Mouse (Mus musculus) embryonic facial prominence, embryonic 12.5 days (tissue): ENCODE results near the gene Ebf1. TPM values are rescaled to one million over a fixed set of nuclear protein-coding genes. Genes with fewer than 3 reads are reported as not detected.

Experiments
- ATAC-seq: fragments of 200-750 bp; cut with Nextera tagmentation; 2 replicates; pipeline ENCODE4 v1.8.0; 2017; ENCODE audit not compliant: insufficient number of reproducible peaks, insufficient read depth, low FRiP score, low TSS enrichment
- H3K27ac ChIP-seq: fragments of 300-500 bp; sonication (generic); 2 replicates; pipeline ENCODE4 v1.5.1; 2016; ENCODE audit warnings: mild to moderate bottlenecking
- H3K27me3 ChIP-seq: fragments of 300-500 bp; sonication (generic); 2 replicates; pipeline ENCODE4 v1.6.1; 2016; ENCODE audit warnings: mild to moderate bottlenecking, moderate library complexity
- H3K36me3 ChIP-seq: fragments of 300-500 bp; sonication (generic); 2 replicates; pipeline ENCODE4 v1.6.1; 2016; ENCODE audit warnings: mild to moderate bottlenecking
- H3K4me1 ChIP-seq: fragments of 300-500 bp; sonication (generic); 2 replicates; pipeline ENCODE4 v1.6.1; 2016
- H3K4me2 ChIP-seq: fragments of 300-500 bp; sonication (generic); replicated peaks from 2 replicates; pipeline ENCODE4 v1.6.1; 2016; ENCODE audit warnings: mild to moderate bottlenecking, moderate library complexity
- H3K4me3 ChIP-seq: fragments of 300-500 bp; sonication (generic); 2 replicates; pipeline ENCODE4 v1.5.1; 2016; ENCODE audit warnings: mild to moderate bottlenecking
- H3K9ac ChIP-seq: fragments of 300-500 bp; sonication (generic); 2 replicates; pipeline ENCODE4 v1.6.1; 2016; ENCODE audit warnings: mild to moderate bottlenecking, moderate library complexity
- H3K9me3 ChIP-seq: fragments of 300-500 bp; sonication (generic); 2 replicates; pipeline ENCODE4 v1.6.1; 2016; ENCODE audit warnings: mild to moderate bottlenecking, moderate library complexity
- WGBS: fragments of 180-500 bp; shearing (Covaris S2); methylation state at CpG from one replicate; pipeline ENCODE4 v1.1.7; 2016; 5-methylcytosine and 5-hydroxymethylcytosine counted together
- polyA plus RNA-seq: library from polyadenylated mRNA; unstranded; fragments of >200 nt; fragmentation: Nextera tagmentation; extraction: Ambion mirVana; gene quantifications from 2 replicates; pipeline ENCODE4 v1.2.1, GENCODE M21; 2016

Ebf1 gene
- polyA plus RNA-seq, 1 experiment from 2014 or later: 66.2 TPM

- Histone ChIP-seq H3K4me1 (peaks cover 29% of the 10 kb centered on the region), H3K36me3 (no peaks in the 10 kb centered on the region), H3K9ac (no peak overlapping the region), H3K27ac (peak overlapping the region; percentile 38; the same call in 1 of the 2 replicates), H3K9me3 (no peaks in the 10 kb centered on the region), H3K27me3 (peaks cover 6% of the 10 kb centered on the region; the same call in 1 of the 2 replicates), H3K4me2 (peak overlapping the region; percentile 40), H3K4me3 (peak overlapping the region; percentile 17; the same call in 1 of the 2 replicates)
- 23% methylated on average over 18 of the region's 18 CpGs for WGBS
- ATAC-seq: no peak
Measured at GRCm38 (mm10) chr11:44833351-44833996, 216.4 kb downstream of the Ebf1 start.

- Histone ChIP-seq H3K4me1 (peaks cover 29% of the 10 kb centered on the region), H3K27me3 (peaks cover 6% of the 10 kb centered on the region; the same call in 1 of the 2 replicates), H3K9me3 (no peaks in the 10 kb centered on the region), H3K9ac (no peak overlapping the region), H3K4me3 (no peak overlapping the region), H3K27ac (no peak overlapping the region), H3K4me2 (no peak overlapping the region), H3K36me3 (no peaks in the 10 kb centered on the region)
- no peak for ATAC-seq
- 20% methylated on average over 5 of the region's 5 CpGs for WGBS
Measured at GRCm38 (mm10) chr11:44835166-44835565, 218.0 kb downstream of the Ebf1 start.

- ATAC-seq: no peak
- peaks cover 25% of the 10 kb centered on the region for H3K4me1 ChIP-seq
- no peak overlapping the region for H3K27ac ChIP-seq
- H3K9me3 ChIP-seq: no peaks in the 10 kb centered on the region
- H3K9ac ChIP-seq: no peak overlapping the region
- H3K4me2 ChIP-seq: no peak overlapping the region
- H3K36me3 ChIP-seq: no peaks in the 10 kb centered on the region
- H3K4me3 ChIP-seq: no peak overlapping the region
- 86% methylated on average over 2 of the region's 2 CpGs for WGBS
- 0 out of 2 replicates have a peak, but pooled peaks cover under 1% of the 10 kb centered on the region for H3K27me3 ChIP-seq
Measured at GRCm38 (mm10) chr11:44837592-44837991, 220.5 kb downstream of the Ebf1 start.

DNA sequence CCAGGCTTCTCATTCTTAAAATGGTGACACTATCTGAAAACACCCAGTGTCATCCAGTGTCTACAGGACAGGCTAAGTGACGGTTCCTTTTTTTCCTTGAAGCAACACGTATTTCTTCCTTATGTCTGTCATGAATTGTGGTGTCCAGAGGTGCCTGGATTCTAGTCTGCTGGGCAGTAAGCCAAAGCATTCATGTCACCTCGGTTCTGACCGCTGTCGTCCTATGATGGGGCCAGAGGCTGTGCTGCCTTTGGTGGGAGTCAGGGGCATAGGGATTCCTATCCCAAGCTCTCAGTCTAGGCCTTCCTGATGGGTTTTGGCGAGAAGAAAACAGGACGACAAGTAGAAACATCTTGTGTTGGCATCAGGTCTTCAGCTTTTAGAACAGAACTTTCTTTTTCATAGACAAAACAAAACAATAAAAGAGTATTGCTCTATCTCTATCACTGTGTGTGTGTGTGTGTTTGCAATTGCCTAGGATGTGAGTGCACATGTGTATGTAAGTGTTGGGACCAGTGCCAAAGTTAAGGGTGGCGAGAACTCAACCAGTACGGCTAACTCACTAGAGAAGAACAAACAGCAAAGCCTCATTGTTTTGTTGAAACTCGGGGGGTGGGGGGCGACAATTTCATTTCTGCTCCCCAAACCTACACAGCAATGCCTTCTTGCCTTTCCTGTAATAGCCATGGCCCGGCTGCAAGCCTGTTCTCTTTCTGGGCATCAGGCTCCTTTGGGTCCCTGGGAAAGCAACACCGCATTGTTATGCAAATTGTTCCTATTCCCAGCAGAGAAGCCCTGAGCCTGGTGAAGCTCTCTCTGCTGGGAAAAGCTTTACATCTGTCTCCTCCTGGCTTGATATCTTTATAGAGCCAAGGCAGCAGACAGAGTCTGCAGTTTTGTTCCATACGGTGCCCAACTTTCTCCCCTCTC is 224.3 kb downstream of the Ebf1 start:
- no peak overlapping the region for H3K9ac ChIP-seq

GRCm38 (mm10) chr11:44851874-44852273 is 234.8 kb downstream of the Ebf1 start:
- 87% methylated on average over 3 of the region's 3 CpGs for WGBS
- H3K27ac ChIP-seq: no peak overlapping the region
- no peaks in the 10 kb centered on the region for H3K36me3 ChIP-seq
- no peak overlapping the region for H3K4me3 ChIP-seq
- H3K4me2 ChIP-seq: no peak overlapping the region
- H3K9ac ChIP-seq: no peak overlapping the region
- H3K27me3 ChIP-seq: no peaks in the 10 kb centered on the region
- no peak for ATAC-seq
- H3K9me3 ChIP-seq: no peaks in the 10 kb centered on the region
- H3K4me1 ChIP-seq: no peaks in the 10 kb centered on the region

More for the DNA sequence above, 224.3 kb downstream of the Ebf1 start:
- Histone ChIP-seq H3K4me1 (0 out of 2 replicates have a peak, but pooled peaks cover 11% of the 10 kb centered on the region), H3K9me3 (no peaks in the 10 kb centered on the region), H3K27me3 (no peaks in the 10 kb centered on the region), H3K4me3 (no peak overlapping the region), H3K36me3 (no peaks in the 10 kb centered on the region), H3K4me2 (no peak overlapping the region), H3K27ac (no peak overlapping the region)
- no peak for ATAC-seq
- 50% methylated on average over 14 of the region's 14 CpGs for WGBS

- no peak overlapping the region for H3K9ac ChIP-seq
- 81% methylated on average over 10 of the region's 10 CpGs for WGBS
- ATAC-seq: no peak
- H3K4me1 ChIP-seq: no peaks in the 10 kb centered on the region
- H3K9me3 ChIP-seq: no peaks in the 10 kb centered on the region
- no peak overlapping the region for H3K4me3 ChIP-seq
- H3K4me2 ChIP-seq: no peak overlapping the region
- H3K27me3 ChIP-seq: no peaks in the 10 kb centered on the region
- no peak overlapping the region for H3K27ac ChIP-seq
- H3K36me3 ChIP-seq: no peaks in the 10 kb centered on the region
Measured at GRCm38 (mm10) chr11:44852921-44853320, 235.8 kb downstream of the Ebf1 start.

DNA sequence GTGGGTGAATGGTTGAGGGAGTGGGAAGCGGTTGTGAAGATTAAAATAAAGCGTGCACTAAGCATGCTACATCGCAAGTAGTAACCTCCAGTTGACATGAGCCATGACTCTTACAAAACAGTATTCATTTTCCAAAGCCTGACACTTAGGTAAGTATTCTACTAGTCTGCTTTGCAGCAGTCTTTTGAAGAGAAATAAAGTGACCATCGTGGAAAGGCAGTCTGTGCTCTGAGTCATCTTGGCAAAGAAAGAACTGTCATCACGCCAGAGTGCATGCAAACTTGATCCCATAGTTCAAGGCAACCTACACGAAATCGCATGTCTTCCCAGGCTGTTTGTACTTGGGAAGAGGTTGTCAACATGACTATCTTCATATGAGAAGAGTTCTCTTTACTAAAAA is 237.4 kb downstream of the Ebf1 start:
- Histone ChIP-seq H3K36me3 (no peaks in the 10 kb centered on the region), H3K27me3 (no peaks in the 10 kb centered on the region), H3K27ac (no peak overlapping the region), H3K4me1 (no peaks in the 10 kb centered on the region), H3K9ac (no peak overlapping the region), H3K9me3 (no peaks in the 10 kb centered on the region), H3K4me2 (no peak overlapping the region), H3K4me3 (no peak overlapping the region)
- 87% methylated on average over 7 of the region's 7 CpGs for WGBS
- no peak for ATAC-seq

- H3K9me3 ChIP-seq: no peaks in the 10 kb centered on the region
- no peak overlapping the region for H3K4me3 ChIP-seq
- H3K4me1 ChIP-seq: peaks cover 3% of the 10 kb centered on the region; the same call in 1 of the 2 replicates
- 79% methylated on average over 5 of the region's 5 CpGs for WGBS
- H3K27me3 ChIP-seq: no peaks in the 10 kb centered on the region
- no peak overlapping the region for H3K4me2 ChIP-seq
- no peaks in the 10 kb centered on the region for H3K36me3 ChIP-seq
- no peak overlapping the region for H3K9ac ChIP-seq
- ATAC-seq: no peak
- H3K27ac ChIP-seq: no peak overlapping the region
Measured at GRCm38 (mm10) chr11:44861108-44861507, 244.0 kb downstream of the Ebf1 start.

GRCm38 (mm10) chr11:44863910-44864309 is 246.8 kb downstream of the Ebf1 start:
- H3K9me3 ChIP-seq: no peaks in the 10 kb centered on the region
- no peaks in the 10 kb centered on the region for H3K27me3 ChIP-seq
- H3K27ac ChIP-seq: no peak overlapping the region
- peaks cover 11% of the 10 kb centered on the region for H3K4me1 ChIP-seq
- no peak overlapping the region for H3K4me3 ChIP-seq
- H3K9ac ChIP-seq: no peak overlapping the region
- WGBS: 63% methylated on average over 8 of the region's 8 CpGs
- no peaks in the 10 kb centered on the region for H3K36me3 ChIP-seq
- H3K4me2 ChIP-seq: no peak overlapping the region
- no peak for ATAC-seq

- 64% methylated on average over 14 of the region's 14 CpGs for WGBS
- Histone ChIP-seq H3K36me3 (no peaks in the 10 kb centered on the region), H3K27me3 (no peaks in the 10 kb centered on the region), H3K9ac (no peak overlapping the region), H3K9me3 (no peaks in the 10 kb centered on the region), H3K4me1 (peaks cover 11% of the 10 kb centered on the region), H3K27ac (0 out of 2 replicates have a peak overlapping the region, but pooled peaks have one; percentile 26), H3K4me2 (no peak overlapping the region), H3K4me3 (no peak overlapping the region)
- no peak for ATAC-seq
Measured at GRCm38 (mm10) chr11:44866476-44867149, 249.5 kb downstream of the Ebf1 start.

DNA sequence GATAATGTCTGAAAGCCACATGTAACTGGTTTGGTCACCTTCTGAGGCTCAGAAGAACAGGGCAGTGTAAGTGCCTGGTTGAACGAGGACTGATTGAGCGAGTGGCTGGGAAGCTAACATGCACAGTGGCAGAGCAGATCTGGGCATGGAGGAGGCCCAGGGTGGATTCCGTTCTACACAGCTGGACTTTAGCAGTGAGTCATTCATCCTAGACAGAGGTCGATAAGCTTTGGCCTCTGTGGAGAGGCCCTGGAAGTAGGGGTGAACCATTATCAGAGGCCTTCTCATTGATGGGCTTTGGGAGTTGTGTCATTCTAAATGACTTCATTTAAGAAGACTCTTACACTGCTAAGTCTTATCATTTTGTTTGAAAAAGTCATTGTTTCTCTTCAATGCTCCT is 250.3 kb downstream of the Ebf1 start:
- H3K9ac ChIP-seq: no peak overlapping the region
- H3K27ac ChIP-seq: no peak overlapping the region
- ATAC-seq: no peak
- no peaks in the 10 kb centered on the region for H3K9me3 ChIP-seq
- 69% methylated on average over 4 of the region's 4 CpGs for WGBS
- no peaks in the 10 kb centered on the region for H3K27me3 ChIP-seq
- H3K36me3 ChIP-seq: no peaks in the 10 kb centered on the region
- H3K4me2 ChIP-seq: no peak overlapping the region
- peaks cover 11% of the 10 kb centered on the region for H3K4me1 ChIP-seq
- no peak overlapping the region for H3K4me3 ChIP-seq
